Mouse (Mus musculus) liver, embryonic 15.5 days (tissue): ENCODE results near the gene Mettl3. TPM values are rescaled to one million over a fixed set of nuclear protein-coding genes. Genes with fewer than 3 reads are reported as not detected.

Source experiments
- ATAC-seq: fragments of 200-750 bp; cut with Nextera tagmentation; 2 replicates; pipeline ENCODE4 v1.8.0; 2017; ENCODE audit warnings: moderate number of reproducible peaks, mild to moderate bottlenecking, moderate library complexity; ENCODE audit not compliant: insufficient read depth
- H3K27ac ChIP-seq: fragments of 300-500 bp; sonication (generic); replicated peaks from 2 replicates; pipeline ENCODE4 v1.5.1; 2015; ENCODE audit warnings: mild to moderate bottlenecking, inconsistent platforms
- H3K27me3 ChIP-seq: fragments of 300-500 bp; sonication (generic); 2 replicates; pipeline ENCODE4 v1.6.1; 2015; ENCODE audit warnings: mild to moderate bottlenecking, inconsistent platforms
- H3K36me3 ChIP-seq: fragments of 300-500 bp; sonication (generic); replicated peaks from 2 replicates; pipeline ENCODE4 v1.6.1; 2015; ENCODE audit warnings: moderate library complexity, mild to moderate bottlenecking, inconsistent platforms
- H3K4me1 ChIP-seq: fragments of 300-500 bp; sonication (generic); replicated peaks from 2 replicates; pipeline ENCODE4 v1.6.1; 2015; ENCODE audit warnings: inconsistent platforms
- H3K4me2 ChIP-seq: fragments of 300-500 bp; sonication (generic); 2 replicates; pipeline ENCODE4 v1.6.1; 2015; ENCODE audit warnings: moderate library complexity, mild to moderate bottlenecking, inconsistent platforms
- H3K4me3 ChIP-seq: fragments of 300-500 bp; sonication (generic); replicated peaks from 2 replicates; pipeline ENCODE4 v1.5.1; 2015; ENCODE audit warnings: mild to moderate bottlenecking, inconsistent platforms
- H3K9ac ChIP-seq: fragments of 300-500 bp; sonication (generic); 2 replicates; pipeline ENCODE4 v1.6.1; 2015; ENCODE audit warnings: moderate library complexity, mild to moderate bottlenecking, inconsistent platforms
- H3K9me3 ChIP-seq: fragments of 300-500 bp; sonication (generic); replicated peaks from 2 replicates; pipeline ENCODE4 v1.6.1; 2016; ENCODE audit warnings: inconsistent platforms
- WGBS: fragments of 180-500 bp; shearing (Covaris S2); methylation state at CpG from one replicate; pipeline ENCODE4 v1.1.7; 2015; ENCODE audit warnings: mixed read lengths; ENCODE audit not compliant: insufficient replicate concordance; 5-methylcytosine and 5-hydroxymethylcytosine counted together
- polyA plus RNA-seq: library from polyadenylated mRNA; unstranded; fragments of >200 nt; fragmentation: Nextera tagmentation; extraction: Ambion mirVana; gene quantifications from 2 replicates; pipeline ENCODE4 v1.2.1, GENCODE M21; 2015

Gene Mettl3
- polyA plus RNA-seq, 1 experiment from 2014 or later, result 15.9 TPM

- Histone ChIP-seq H3K4me3 (peak overlapping the region; percentile 80), H3K27me3 (no peaks in the 10 kb centered on the region), H3K4me1 (peaks cover 23% of the 10 kb centered on the region), H3K27ac (peak overlapping the region; percentile 92), H3K36me3 (0 out of 2 replicates have a peak, but pooled peaks cover 5% of the 10 kb centered on the region), H3K9ac (peak overlapping the region; percentile 76), H3K4me2 (peak overlapping the region; percentile 84), H3K9me3 (no peaks in the 10 kb centered on the region)
- no peak for ATAC-seq
- 1% methylated on average over 21 of the region's 21 CpGs for WGBS
Measured at GRCm38 (mm10) chr14:52279747-52280120, 25.2 kb downstream of the Mettl3 start.

GRCm38 (mm10) chr14:52278932-52279746 lies 25.8 kb downstream of the Mettl3 start, which contains the start of the genes Tox4 and Rab2b:
Gene Tox4, plus strand, starts transcription at chr14:52279146.
Gene Rab2b, minus strand, starts transcription at chr14:52279545.
- Histone ChIP-seq H3K9ac (peak within 1 kb of the TSS; percentile 76), H3K4me3 (peak within 1 kb of the TSS; percentile 80), H3K4me2 (peak within 1 kb of the TSS; percentile 84), H3K27ac (peak within 1 kb of the TSS; percentile 92), H3K9me3 (no peaks in the 10 kb centered on the region), H3K36me3 (0 out of 2 replicates have a peak, but pooled peaks cover 8% of the 10 kb centered on the region), H3K27me3 (no peaks in the 10 kb centered on the region), H3K4me1 (peaks cover 23% of the 10 kb centered on the region)
- under 1% methylated on average over 66 of the region's 66 CpGs for WGBS
- peak; percentile 96 for ATAC-seq

- Histone ChIP-seq H3K4me2 (no peak overlapping the region), H3K4me1 (peaks cover 18% of the 10 kb centered on the region), H3K9me3 (no peaks in the 10 kb centered on the region), H3K27me3 (no peaks in the 10 kb centered on the region), H3K27ac (no peak overlapping the region), H3K9ac (no peak overlapping the region), H3K4me3 (no peak overlapping the region), H3K36me3 (0 out of 2 replicates have a peak, but pooled peaks cover 8% of the 10 kb centered on the region)
- WGBS, result 72% methylated on average over 4 of the region's 4 CpGs
- no peak for ATAC-seq
Measured at GRCm38 (mm10) chr14:52277210-52277609, 27.7 kb downstream of the Mettl3 start.

GRCm38 (mm10) chr14:52272781-52273180 lies 32.1 kb downstream of the Mettl3 start:
- Histone ChIP-seq H3K27ac (no peak overlapping the region), H3K36me3 (peaks cover 8% of the 10 kb centered on the region; the same call in 1 of the 2 replicates), H3K27me3 (no peaks in the 10 kb centered on the region), H3K4me1 (no peaks in the 10 kb centered on the region; the same call in 1 of the 2 replicates), H3K4me2 (no peak overlapping the region), H3K9me3 (no peaks in the 10 kb centered on the region), H3K4me3 (no peak overlapping the region), H3K9ac (no peak overlapping the region)
- WGBS, result 58% methylated on average over 3 of the region's 3 CpGs
- no peak for ATAC-seq

GRCm38 (mm10) chr14:52257484-52258213 lies 47.3 kb downstream of the Mettl3 start, which contains the start of gene Chd8:
Gene Chd8, minus strand, starts transcription at chr14:52257780.
- under 1% methylated on average over 54 of the region's 54 CpGs for WGBS
- Histone ChIP-seq H3K9ac (peak within 1 kb of the TSS; percentile 85), H3K4me2 (peak within 1 kb of the TSS; percentile 86), H3K27me3 (no peaks in the 10 kb centered on the region), H3K27ac (peak within 1 kb of the TSS; percentile 95), H3K4me1 (peaks cover 36% of the 10 kb centered on the region), H3K4me3 (peak within 1 kb of the TSS; percentile 86), H3K9me3 (no peaks in the 10 kb centered on the region), H3K36me3 (no peaks in the 10 kb centered on the region)
- ATAC-seq, result peak; percentile 100

- ATAC-seq, result no peak
- Histone ChIP-seq H3K4me2 (peak overlapping the region; percentile 86), H3K36me3 (no peaks in the 10 kb centered on the region), H3K27ac (peak overlapping the region; percentile 95), H3K4me3 (peak overlapping the region; percentile 86), H3K9me3 (no peaks in the 10 kb centered on the region), H3K4me1 (peaks cover 36% of the 10 kb centered on the region), H3K9ac (peak overlapping the region; percentile 85), H3K27me3 (no peaks in the 10 kb centered on the region)
- 4% methylated on average over 18 of the region's 18 CpGs for WGBS
Measured at GRCm38 (mm10) chr14:52256311-52257175, 48.4 kb downstream of the Mettl3 start.

- Histone ChIP-seq H3K9ac (no peak overlapping the region), H3K27ac (no peak overlapping the region), H3K4me1 (peaks cover 43% of the 10 kb centered on the region), H3K4me3 (no peak overlapping the region), H3K4me2 (no peak overlapping the region), H3K27me3 (no peaks in the 10 kb centered on the region), H3K36me3 (no peaks in the 10 kb centered on the region), H3K9me3 (no peaks in the 10 kb centered on the region)
- WGBS, result 60% methylated on average over 4 of the region's 4 CpGs
- ATAC-seq, result no peak
Measured at GRCm38 (mm10) chr14:52246129-52246528, 58.8 kb downstream of the Mettl3 start.

Other genes with a start within 250 kb of the Mettl3 start
- gene Hnrnpc, start 201.1 kb downstream of the Mettl3 start, polyA plus RNA-seq, result 215 and 238 TPM in 2 replicates
- 37.6 and 39.5 TPM in 2 replicates for gene Rpgrip1, start 194.4 kb downstream of the Mettl3 start, polyA plus RNA-seq
- gene Supt16, start 107.7 kb downstream of the Mettl3 start, polyA plus RNA-seq, result 28.8 and 30.5 TPM in 2 replicates
- 8.3 and 10.2 TPM in 2 replicates for gene Chd8, start 47.3 kb downstream of the Mettl3 start, polyA plus RNA-seq
- gene Tox4, start 26.0 kb downstream of the Mettl3 start, polyA plus RNA-seq, result 16.4 and 18.1 TPM in 2 replicates
- gene Rab2b, start 25.6 kb downstream of the Mettl3 start, polyA plus RNA-seq, result 2.6 and 3.1 TPM in 2 replicates
- 0.71 and 0.86 TPM in 2 replicates for gene Sall2, start 23.6 kb upstream of the Mettl3 start, polyA plus RNA-seq
- not detected in 2 replicates for gene Olfr1513, start 51.3 kb upstream of the Mettl3 start, polyA plus RNA-seq
- not detected in 2 replicates for gene Olfr1512, start 74.0 kb upstream of the Mettl3 start, polyA plus RNA-seq
- not detected in 2 replicates for gene Olfr1511, start 92.3 kb upstream of the Mettl3 start, polyA plus RNA-seq
- not detected in 2 replicates for gene Olfr1510, start 109.2 kb upstream of the Mettl3 start, polyA plus RNA-seq
- gene Olfr1509, start 137.9 kb upstream of the Mettl3 start, polyA plus RNA-seq, result not detected in 2 replicates
- not detected in 2 replicates for gene Olfr1508, start 162.4 kb upstream of the Mettl3 start, polyA plus RNA-seq
- not detected in 2 replicates for gene Olfr1507, start 190.6 kb upstream of the Mettl3 start, polyA plus RNA-seq